Mouse (Mus musculus): ENCODE results near the gene Slc5a10.

The Slc5a10 gene

GRCm38 (mm10) chr11:61720636-61721035, at the start of gene Slc5a10:
TSS of gene Slc5a10 (minus strand) at chr11:61720826.
- POLR2A ChIA-PET: interaction anchor here in 1 of 4 experiments (0.8 kb wide), 1 partner anchor 10 kb away, joined by 3 read pairs; no protein-coding TSS in a partner anchor
- CTCF ChIA-PET: interaction anchor here in 1 of 4 experiments (0.9 kb wide), 1 partner anchor 91 kb away, joined by 3 read pairs; no protein-coding TSS in a partner anchor

GRCm38 (mm10) chr11:61761584-61762407, 41.2 kb upstream of the Slc5a10 start, which contains the start of gene Prpsap2:
TSS of gene Prpsap2 (minus strand) at chr11:61762088.
- ChIA-PET POLR2A (interaction anchor here (0.5 to 2.6 kb wide), 49 partner anchors 8 to 914 kb away, joined by 3 to 30 read pairs (median 4); partner anchors contain the start of genes Fam83g (in 2 of the 4), Akap10 (in 1 of the 4), Mapk7 (in 1 of the 4) and Ulk2 (in 1 of the 4)), CTCF (interaction anchor here in 3 of 4 experiments (0.6 to 1.6 kb wide), 6 partner anchors 10 to 182 kb away, joined by 3 to 6 read pairs (median 4); no protein-coding TSS in a partner anchor)

- ChIA-PET CTCF (interaction anchor here in 1 of 4 experiments (1.6 kb wide), 1 partner anchor 9 kb away, joined by 6 read pairs; no protein-coding TSS in a partner anchor), POLR2A (interaction anchor here in 3 of 4 experiments (0.5 to 2.6 kb wide), 20 partner anchors 9 to 216 kb away, joined by 3 to 30 read pairs (median 8); partner anchors contain the start of gene Fam83g (in 1 of the 3))
These were observed 39.9 kb upstream of the Slc5a10 start for GRCm38 (mm10) chr11:61760518-61760917.

GRCm38 (mm10) chr11:61757151-61757550, 36.5 kb upstream of the Slc5a10 start:
- CTCF ChIA-PET: interaction anchor here in 2 of 4 experiments (0.5 to 0.6 kb wide), 2 partner anchors 107 to 137 kb away, joined by 3 read pairs; no protein-coding TSS in a partner anchor
- POLR2A ChIA-PET: interaction anchor here (0.6 to 1.8 kb wide), 8 partner anchors 10 to 966 kb away, joined by 3 to 9 read pairs (median 4); partner anchors contain the start of gene Ubb (in 1 of the 4)

- POLR2A ChIA-PET: interaction anchor here in 3 of 4 experiments (0.6 to 4.0 kb wide), 3 partner anchors 10 to 1386 kb away, joined by 5 to 28 read pairs (median 10); partner anchors contain the start of gene Prpsap2 (in 2 of the 3)
- CTCF ChIA-PET: interaction anchor here in 3 of 4 experiments (0.5 to 1.3 kb wide), 7 partner anchors 10 to 683 kb away, joined by 3 to 6 read pairs (median 3); partner anchors contain the start of gene Prpsap2 (in 2 of the 3)
These were observed 31.0 kb upstream of the Slc5a10 start for GRCm38 (mm10) chr11:61751612-61752011.

GRCm38 (mm10) chr11:61747161-61747560, 26.5 kb upstream of the Slc5a10 start:
- CTCF ChIA-PET: no interaction called here
- POLR2A ChIA-PET: interaction anchor here in 2 of 4 experiments (1.7 to 2.8 kb wide), 3 partner anchors 11 to 15 kb away, joined by 4 to 14 read pairs (median 10); partner anchors contain the start of gene Prpsap2 (in 2 of the 2)

GRCm38 (mm10) chr11:61745781-61746180, 25.2 kb upstream of the Slc5a10 start:
- CTCF ChIA-PET: interaction anchor here in 3 of 4 experiments (0.7 to 0.8 kb wide), 4 partner anchors 31 to 678 kb away, joined by 3 to 8 read pairs (median 3); no protein-coding TSS in a partner anchor
- POLR2A ChIA-PET: interaction anchor here (0.6 to 2.8 kb wide), 7 partner anchors 9 to 935 kb away, joined by 3 to 14 read pairs (median 5); partner anchors contain the start of gene Prpsap2 (in 2 of the 4)

GRCm38 (mm10) chr11:61744460-61744859, 23.8 kb upstream of the Slc5a10 start:
- CTCF ChIA-PET: no interaction called here
- POLR2A ChIA-PET: interaction anchor here in 1 of 4 experiments (1.4 kb wide), 1 partner anchor 10 kb away, joined by 4 read pairs; no protein-coding TSS in a partner anchor

GRCm38 (mm10) chr11:61743768-61744167, 23.1 kb upstream of the Slc5a10 start:
- POLR2A ChIA-PET: interaction anchor here in 1 of 4 experiments (1.4 kb wide), 1 partner anchor 11 kb away, joined by 4 read pairs; no protein-coding TSS in a partner anchor
- CTCF ChIA-PET: no interaction called here

- CTCF ChIA-PET: no interaction called here
- POLR2A ChIA-PET: interaction anchor here in 1 of 4 experiments (0.6 kb wide), 1 partner anchor 1269 kb away, joined by 5 read pairs; no protein-coding TSS in a partner anchor
These were observed 19.9 kb upstream of the Slc5a10 start for GRCm38 (mm10) chr11:61740500-61740899.

GRCm38 (mm10) chr11:61737290-61737689, 16.7 kb upstream of the Slc5a10 start:
- ChIA-PET CTCF (no interaction called here), POLR2A (interaction anchor here in 1 of 4 experiments (1.5 kb wide), 1 partner anchor 24 kb away, joined by 3 read pairs; no protein-coding TSS in a partner anchor)

GRCm38 (mm10) chr11:61732672-61733071, 12.0 kb upstream of the Slc5a10 start:
- POLR2A ChIA-PET: interaction anchor here in 2 of 4 experiments (0.7 to 1.4 kb wide), 3 partner anchors 38 to 116 kb away, joined by 3 to 4 read pairs (median 3); no protein-coding TSS in a partner anchor
- CTCF ChIA-PET: interaction anchor here in 2 of 4 experiments (1.1 to 1.6 kb wide), 2 partner anchors 18 to 103 kb away, joined by 3 to 5 read pairs (median 3); no protein-coding TSS in a partner anchor

- ChIA-PET POLR2A (interaction anchor here in 1 of 4 experiments (1.8 kb wide), 1 partner anchor 14 kb away, joined by 4 read pairs; no protein-coding TSS in a partner anchor), CTCF (interaction anchor here in 2 of 4 experiments (1.0 to 1.9 kb wide), 2 partner anchors 13 to 15 kb away, joined by 3 to 5 read pairs (median 4); no protein-coding TSS in a partner anchor)
These were observed 7.4 kb upstream of the Slc5a10 start for GRCm38 (mm10) chr11:61728037-61728436.

GRCm38 (mm10) chr11:61722077-61722476, 1.5 kb upstream of the Slc5a10 start:
- POLR2A ChIA-PET: interaction anchor here in 1 of 4 experiments (0.6 to 0.8 kb wide), 2 partner anchors 39 to 261 kb away, joined by 3 read pairs; no protein-coding TSS in a partner anchor
- CTCF ChIA-PET: interaction anchor here in 1 of 4 experiments (1.0 kb wide), 1 partner anchor 311 kb away, joined by 3 read pairs; no protein-coding TSS in a partner anchor

GRCm38 (mm10) chr11:61719826-61720225, 800 bp downstream of the Slc5a10 start:
- ChIA-PET POLR2A (no interaction called here), CTCF (interaction anchor here in 2 of 4 experiments (0.8 to 0.9 kb wide), 2 partner anchors 48 to 90 kb away, joined by 3 read pairs; no protein-coding TSS in a partner anchor)

GRCm38 (mm10) chr11:61719387-61719786, 1.2 kb downstream of the Slc5a10 start:
- ChIA-PET POLR2A (interaction anchor here in 1 of 4 experiments (0.7 kb wide), 1 partner anchor 160 kb away, joined by 3 read pairs; no protein-coding TSS in a partner anchor), CTCF (interaction anchor here in 1 of 4 experiments (0.8 kb wide), 1 partner anchor 48 kb away, joined by 3 read pairs; no protein-coding TSS in a partner anchor)

GRCm38 (mm10) chr11:61717990-61718389, 2.6 kb downstream of the Slc5a10 start:
- ChIA-PET POLR2A (no interaction called here), CTCF (interaction anchor here in 1 of 4 experiments (0.7 kb wide), 1 partner anchor 49 kb away, joined by 3 read pairs; no protein-coding TSS in a partner anchor)

- POLR2A ChIA-PET: interaction anchor here (0.5 to 1.7 kb wide), 18 partner anchors 9 to 1201 kb away, joined by 3 to 7 read pairs (median 3); partner anchors contain the start of genes Fam83g (in 2 of the 4) and Ubb (in 1 of the 4)
- CTCF ChIA-PET: interaction anchor here (0.5 to 2.9 kb wide), 99 partner anchors 9 to 1010 kb away, joined by 3 to 68 read pairs (median 4); partner anchors contain the start of genes Fam83g (in 2 of the 4), Aldh3a2 (in 1 of the 4), Grap (in 1 of the 4) and Slc47a2 (in 1 of the 4)
These were observed 5.5 kb downstream of the Slc5a10 start for GRCm38 (mm10) chr11:61715130-61715529.

All from embryonic stem cell, embryonic (primary cell).